Mouse (Mus musculus): Measurements from ENCODE around the gene Olfr792.

Olfr792 gene

GRCm38 (mm10) chr10:129538862-129539261 is at the start of gene Olfr792:
Olfr792 (plus strand) TSS chr10:129539162.
- no peak for DNase-seq

- no peak for DNase-seq
Measured at GRCm38 (mm10) chr10:129490101-129490500, 48.9 kb upstream of the Olfr792 start.

GRCm38 (mm10) chr10:129498192-129498591 is 40.8 kb upstream of the Olfr792 start, which contains the start of gene Olfr790:
Olfr790 (plus strand) TSS chr10:129498492.
- DNase-seq = no peak

- no peak for DNase-seq
Measured at GRCm38 (mm10) chr10:129521492-129521891, 17.5 kb upstream of the Olfr792 start, which contains the start of gene Olfr791. Olfr791 (plus strand) TSS chr10:129521792.

- no peak for DNase-seq
Measured at GRCm38 (mm10) chr10:129549354-129549753, 10.4 kb downstream of the Olfr792 start.

GRCm38 (mm10) chr10:129567355-129567754 is 28.4 kb downstream of the Olfr792 start, which contains the start of gene Olfr794:
Olfr794 (plus strand) TSS chr10:129567655.
- DNase-seq = no peak

- no peak for DNase-seq
Measured at GRCm38 (mm10) chr10:129577066-129577465, 38.1 kb downstream of the Olfr792 start.
